8 mouse cellular contexts compared by ENCODE assay signal in genomic region chr5:5663057-5663456, GRCm38 (mm10). TPM values are rescaled to one million over a fixed set of nuclear protein-coding genes. Genes with fewer than 3 reads are reported as not detected.
DNase-seq lines count a peak whose midpoint lies in the region; ATAC-seq lines count a peak whose summit lies in the region.

No protein-coding gene starts in this region.

- H3K4me3 ChIP-seq in neural tube, embryonic 11.5 days (ENCODE audit: low read depth, low read length) = peak overlapping the region; percentile 66
- no peak overlapping the region for H3K4me3 ChIP-seq in liver, embryonic 15.5 days (replicated peaks)
- peak overlapping the region; percentile 67 for H3K4me3 ChIP-seq in stomach, embryonic 16.5 days (replicated peaks; ENCODE audit: low read length)

- 47% methylated on average over 6 of the region's 6 CpGs for WGBS in neural tube, embryonic 11.5 days
- 39% methylated on average over 6 of the region's 6 CpGs for WGBS in liver, embryonic 15.5 days (ENCODE audit: insufficient replicate concordance)
- WGBS in stomach, embryonic 16.5 days = 37% methylated on average over 6 of the region's 6 CpGs

- DNase-seq in cerebellum, adult 11-12 months = peak; percentile 8
- DNase-seq in cerebellum, adult 8-10 months = no peak
- DNase-seq in neural tube, embryonic 11.5 days (ENCODE audit: low spot score) = no peak
- DNase-seq in neural tube, embryonic 10.5 days (ENCODE audit: extremely low spot score, low spot score) = no peak
- DNase-seq in T-cell, adult 2 months (ENCODE audit: low spot score) = no peak
- DNase-seq in kidney, adult 8-10 months = no peak

- H3K4me1 ChIP-seq in neural tube, embryonic 11.5 days (ENCODE audit: control insufficient read depth, insufficient read depth, low read length) = 0 out of 2 replicates have a peak, but pooled peaks cover 4% of the 10 kb centered on the region
- no peaks in the 10 kb centered on the region; the same call in 1 of the 2 replicates for H3K4me1 ChIP-seq in liver, embryonic 15.5 days (replicated peaks)
- H3K4me1 ChIP-seq in stomach, embryonic 16.5 days (ENCODE audit: control insufficient read depth, insufficient read depth, low read length) = 0 out of 2 replicates have a peak, but pooled peaks cover 3% of the 10 kb centered on the region

- H3K27ac ChIP-seq in neural tube, embryonic 11.5 days (ENCODE audit: low read depth, low read length) = no peak overlapping the region
- H3K27ac ChIP-seq in liver, embryonic 15.5 days (replicated peaks) = no peak overlapping the region
- H3K27ac ChIP-seq in stomach, embryonic 16.5 days (ENCODE audit: low read length) = no peak overlapping the region

- H3K9ac ChIP-seq in neural tube, embryonic 11.5 days (ENCODE audit: low read length) = no peak overlapping the region
- H3K9ac ChIP-seq in liver, embryonic 15.5 days = no peak overlapping the region
- H3K9ac ChIP-seq in stomach, embryonic 16.5 days (ENCODE audit: low read length) = no peak overlapping the region

- H3K4me2 ChIP-seq in neural tube, embryonic 11.5 days (ENCODE audit: low read depth) = peak overlapping the region; percentile 91
- H3K4me2 ChIP-seq in liver, embryonic 15.5 days = peak overlapping the region; percentile 75; the same call in 1 of the 2 replicates
- H3K4me2 ChIP-seq in stomach, embryonic 16.5 days (ENCODE audit: low read depth, low read length) = peak overlapping the region; percentile 100

- H3K27me3 ChIP-seq in neural tube, embryonic 11.5 days (ENCODE audit: control insufficient read depth, insufficient read depth, low read length) = no peaks in the 10 kb centered on the region
- peaks cover 15% of the 10 kb centered on the region for H3K27me3 ChIP-seq in liver, embryonic 15.5 days
- H3K27me3 ChIP-seq in stomach, embryonic 16.5 days (ENCODE audit: control insufficient read depth, insufficient read depth, low read length) = no peaks in the 10 kb centered on the region

- no peak for ATAC-seq in neural tube, embryonic 11.5 days (ENCODE audit: insufficient read depth, low FRiP score, low TSS enrichment)
- ATAC-seq in liver, embryonic 15.5 days (ENCODE audit: insufficient read depth) = no peak
- ATAC-seq in stomach, embryonic 16.5 days (ENCODE audit: insufficient read depth, low FRiP score) = 0 out of 2 replicates have a peak, but pooled peaks have one; percentile 37

- no peaks in the 10 kb centered on the region for H3K9me3 ChIP-seq in neural tube, embryonic 11.5 days (ENCODE audit: control insufficient read depth, low read length)
- H3K9me3 ChIP-seq in liver, embryonic 15.5 days (replicated peaks) = no peaks in the 10 kb centered on the region
- no peaks in the 10 kb centered on the region for H3K9me3 ChIP-seq in stomach, embryonic 16.5 days (replicated peaks; ENCODE audit: control insufficient read depth, low read length)

- H3K36me3 ChIP-seq in neural tube, embryonic 11.5 days (ENCODE audit: control insufficient read depth, insufficient read depth, low read length) = no peaks in the 10 kb centered on the region
- no peaks in the 10 kb centered on the region for H3K36me3 ChIP-seq in liver, embryonic 15.5 days (replicated peaks)
- H3K36me3 ChIP-seq in stomach, embryonic 16.5 days (ENCODE audit: control insufficient read depth, insufficient read depth, low read length) = no peaks in the 10 kb centered on the region

RNA-seq across cellular contexts. Expression of gene Cfap69, which starts 1.0 kb away (rescaled TPM):
- 5.1 and 5.6 TPM in 2 replicates for polyA plus RNA-seq in neural tube, embryonic 11.5 days (2014; fragmentation: Nextera tagmentation; extraction: Ambion mirVana)
- polyA plus RNA-seq in liver, embryonic 15.5 days (2015; fragmentation: Nextera tagmentation; extraction: Ambion mirVana) = 0.21 and 0.37 TPM in 2 replicates
- 3.8 and 4.4 TPM in 2 replicates for polyA plus RNA-seq in stomach, embryonic 16.5 days (2015; fragmentation: Nextera tagmentation; extraction: Ambion mirVana)

RNA-seq across cellular contexts. Expression of gene Steap2, which starts 31.3 kb away (rescaled TPM):
- polyA plus RNA-seq in neural tube, embryonic 11.5 days (2014; fragmentation: Nextera tagmentation; extraction: Ambion mirVana) = 6.8 and 7.4 TPM in 2 replicates
- 5.3 and 5.5 TPM in 2 replicates for polyA plus RNA-seq in liver, embryonic 15.5 days (2015; fragmentation: Nextera tagmentation; extraction: Ambion mirVana)
- polyA plus RNA-seq in stomach, embryonic 16.5 days (2015; fragmentation: Nextera tagmentation; extraction: Ambion mirVana) = 7.2 and 7.3 TPM in 2 replicates
